Mouse (Mus musculus) midbrain, postnatal 0 days (tissue): ENCODE results near the gene Sox11. TPM values are rescaled to one million over a fixed set of nuclear protein-coding genes. Genes with fewer than 3 reads are reported as not detected.

Experiments
- ATAC-seq: fragments of 200-750 bp; cut with Nextera tagmentation; 2 replicates; pipeline ENCODE4 v1.8.0; 2017; ENCODE audit warnings: moderate number of reproducible peaks, mild to moderate bottlenecking, moderate TSS enrichment, moderate library complexity; ENCODE audit not compliant: low FRiP score
- DNase-seq: peaks from one replicate; pipeline ENCODE4 v3.0.0-alpha.2; 2015; ENCODE audit warnings: low spot score
- H3K27ac ChIP-seq: fragments of 300-500 bp; sonication (generic); 2 replicates; pipeline ENCODE4 v1.5.1; 2014; ENCODE audit warnings: low read depth, mild to moderate bottlenecking, low read length, mixed read lengths
- H3K27me3 ChIP-seq: fragments of 300-500 bp; sonication (generic); 2 replicates; pipeline ENCODE4 v1.6.1; 2014; ENCODE audit warnings: low read length, control low read depth, mixed read lengths; ENCODE audit not compliant: insufficient read depth
- H3K36me3 ChIP-seq: fragments of 300-500 bp; sonication (generic); 2 replicates; pipeline ENCODE4 v1.6.1; 2014; ENCODE audit warnings: low read length, control low read depth, mixed read lengths; ENCODE audit not compliant: insufficient read depth
- H3K4me1 ChIP-seq: fragments of 300-500 bp; sonication (generic); 2 replicates; pipeline ENCODE4 v1.6.1; 2014; ENCODE audit warnings: mild to moderate bottlenecking, control low read depth, antibody characterized with exemption, low read length, mixed read lengths; ENCODE audit not compliant: insufficient read depth
- H3K4me2 ChIP-seq: fragments of 300-500 bp; sonication (generic); 2 replicates; pipeline ENCODE4 v1.6.1; 2014; ENCODE audit warnings: low read depth, mild to moderate bottlenecking, low read length, mixed read lengths; ENCODE audit not compliant: poor library complexity, severe bottlenecking
- H3K4me3 ChIP-seq: fragments of 300-500 bp; sonication (generic); 2 replicates; pipeline ENCODE4 v1.5.1; 2014; ENCODE audit warnings: low read depth, mild to moderate bottlenecking, low read length, moderate library complexity
- H3K9ac ChIP-seq: fragments of 300-500 bp; sonication (generic); replicated peaks from 2 replicates; pipeline ENCODE4 v1.6.1; 2014; ENCODE audit warnings: mild to moderate bottlenecking, low read length, moderate library complexity, mixed read lengths; ENCODE audit not compliant: poor library complexity, severe bottlenecking
- H3K9me3 ChIP-seq: fragments of 300-500 bp; sonication (generic); 2 replicates; pipeline ENCODE4 v1.6.1; 2016; ENCODE audit warnings: low read length, control low read depth
- CTCF ChIP-seq: IDR thresholded peaks from 2 replicates; pipeline ENCODE4 v1.5.1; 2016; ENCODE audit warnings: antibody characterized with exemption, mild to moderate bottlenecking
- WGBS: fragments of 180-500 bp; shearing (Covaris S2); extraction: QIAGEN DNeasy Blood & Tissue Kit; methylation state at CpG from one replicate; pipeline ENCODE4 v1.1.7; 2014; 5-methylcytosine and 5-hydroxymethylcytosine counted together
- polyA plus RNA-seq: library from polyadenylated mRNA; unstranded; fragments of >200 nt; fragmentation: Nextera tagmentation; extraction: Ambion mirVana; gene quantifications from 2 replicates; pipeline ENCODE4 v1.2.1, GENCODE M21; 2015
- total RNA-seq: library from RNA; depleted of rRNA; stranded (reverse); fragments of >200 nt; gene quantifications from 2 replicates; pipeline ENCODE4 v1.2.3, GENCODE M21; 2014

Gene Sox11
- total and polyA plus RNA-seq, 2 experiments from 2014 or later: 148 to 154 TPM

- H3K27ac ChIP-seq: no peak overlapping the region
- WGBS: 87% methylated on average over 6 of the region's 6 CpGs
- H3K4me1 ChIP-seq: no peaks in the 10 kb centered on the region; the same call in 1 of the 2 replicates
- H3K4me3 ChIP-seq: no peak overlapping the region
- ATAC-seq (no peak), DNase-seq (no peak)
- no peak overlapping the region for H3K4me2 ChIP-seq
- H3K36me3 ChIP-seq: no peaks in the 10 kb centered on the region
- H3K27me3 ChIP-seq: no peaks in the 10 kb centered on the region
- TF ChIP-seq CTCF: no peak
- no peaks in the 10 kb centered on the region for H3K9me3 ChIP-seq
- H3K9ac ChIP-seq: no peak overlapping the region
Observed at GRCm38 (mm10) chr12:27309969-27310368, 32.4 kb downstream of the Sox11 start.

DNA sequence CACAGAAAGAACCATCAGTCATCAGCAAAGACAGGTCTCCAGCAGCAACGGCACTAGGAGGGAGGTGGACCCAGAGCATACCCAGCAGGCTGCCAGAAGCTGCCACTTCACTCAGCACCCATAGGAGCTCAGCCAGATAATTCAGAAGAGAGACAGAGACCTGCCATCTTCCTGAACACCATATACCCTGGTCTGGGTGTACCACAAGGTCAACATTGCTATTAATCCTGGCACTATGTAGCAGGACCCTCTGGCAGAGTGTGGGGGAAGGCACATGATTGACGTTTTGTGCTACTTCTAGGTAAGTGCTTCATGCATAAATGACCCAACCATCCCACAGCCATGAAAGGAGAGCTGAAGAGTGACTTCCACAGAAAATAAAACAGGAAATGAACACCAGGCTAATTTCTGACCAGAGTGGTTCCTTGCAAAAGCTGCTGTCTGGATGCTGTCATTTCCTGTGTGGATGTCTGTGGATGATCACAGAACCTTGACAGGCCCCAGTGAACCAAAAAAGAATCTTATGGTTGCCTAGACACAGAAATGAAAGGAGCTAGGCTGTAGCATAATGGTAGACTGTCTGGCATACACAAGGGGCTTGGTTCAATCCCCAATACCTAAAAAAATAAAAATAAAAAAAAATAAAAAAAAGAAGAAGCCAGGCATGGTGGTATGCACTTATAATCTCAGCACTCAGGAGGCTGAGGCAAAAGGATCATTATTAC is 37.5 kb downstream of the Sox11 start:
- Histone ChIP-seq H3K4me1 (no peaks in the 10 kb centered on the region), H3K36me3 (no peaks in the 10 kb centered on the region), H3K27ac (no peak overlapping the region), H3K9me3 (no peaks in the 10 kb centered on the region), H3K9ac (no peak overlapping the region), H3K4me3 (no peak overlapping the region), H3K27me3 (no peaks in the 10 kb centered on the region), H3K4me2 (no peak overlapping the region)
- ATAC-seq: no peak
- no peak for TF ChIP-seq CTCF
- DNase-seq: no peak
- 67% methylated on average over 2 of the region's 2 CpGs for WGBS

- ATAC-seq (no peak), DNase-seq (no peak)
- H3K9me3 ChIP-seq: no peaks in the 10 kb centered on the region
- H3K4me1 ChIP-seq: no peaks in the 10 kb centered on the region
- no peaks in the 10 kb centered on the region for H3K36me3 ChIP-seq
- H3K27ac ChIP-seq: no peak overlapping the region
- no peak overlapping the region for H3K4me2 ChIP-seq
- H3K9ac ChIP-seq: no peak overlapping the region
- WGBS: 86% methylated on average over 6 of the region's 6 CpGs
- H3K27me3 ChIP-seq: no peaks in the 10 kb centered on the region
- no peak overlapping the region for H3K4me3 ChIP-seq
- no peak for TF ChIP-seq CTCF
Observed at GRCm38 (mm10) chr12:27303190-27303589, 39.2 kb downstream of the Sox11 start.

DNA sequence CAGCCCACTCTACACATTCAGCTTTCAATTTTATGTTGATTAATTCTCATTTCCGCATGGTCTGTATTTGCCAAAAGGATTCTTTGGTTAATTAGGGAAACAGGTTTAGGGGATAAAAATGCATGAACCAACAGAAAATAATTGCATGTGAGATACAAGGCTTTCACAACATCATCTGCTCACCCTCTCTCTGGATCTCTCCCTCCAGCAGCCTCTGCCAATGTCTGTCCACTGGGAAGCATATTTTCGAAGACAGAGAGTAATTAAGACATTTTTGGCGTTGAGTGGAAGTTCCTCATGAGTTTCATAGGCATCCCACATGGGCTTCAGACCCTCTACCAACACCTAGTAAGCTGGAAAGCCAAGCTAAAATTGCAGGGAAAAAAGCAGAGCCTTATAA is 43.7 kb downstream of the Sox11 start:
- H3K4me3 ChIP-seq: no peak overlapping the region
- H3K36me3 ChIP-seq: no peaks in the 10 kb centered on the region
- no peaks in the 10 kb centered on the region for H3K27me3 ChIP-seq
- no peak overlapping the region for H3K9ac ChIP-seq
- WGBS: 71% methylated on average over 3 of the region's 3 CpGs
- DNase-seq: no peak
- H3K27ac ChIP-seq: no peak overlapping the region
- no peaks in the 10 kb centered on the region for H3K9me3 ChIP-seq
- no peak for ATAC-seq
- TF ChIP-seq CTCF: no peak
- peaks cover 3% of the 10 kb centered on the region; the same call in 1 of the 2 replicates for H3K4me1 ChIP-seq
- no peak overlapping the region for H3K4me2 ChIP-seq

GRCm38 (mm10) chr12:27294191-27294590 is 48.2 kb downstream of the Sox11 start:
- ATAC-seq (no peak), DNase-seq (no peak)
- no peak overlapping the region for H3K4me2 ChIP-seq
- no peak overlapping the region for H3K4me3 ChIP-seq
- no peak overlapping the region for H3K27ac ChIP-seq
- H3K27me3 ChIP-seq: no peaks in the 10 kb centered on the region
- 33% methylated on average over 1 of the region's 1 CpGs for WGBS
- H3K9me3 ChIP-seq: no peaks in the 10 kb centered on the region
- peaks cover 6% of the 10 kb centered on the region; the same call in 1 of the 2 replicates for H3K4me1 ChIP-seq
- H3K9ac ChIP-seq: no peak overlapping the region
- no peaks in the 10 kb centered on the region for H3K36me3 ChIP-seq
- TF ChIP-seq CTCF: no peak

- no peak for DNase-seq
Observed at GRCm38 (mm10) chr12:27293736-27294135, 48.6 kb downstream of the Sox11 start.

More at GRCm38 (mm10) chr12:27293736-27294135, 48.6 kb downstream of the Sox11 start:
- no peaks in the 10 kb centered on the region for H3K9me3 ChIP-seq
- no peak for ATAC-seq
- peaks cover 6% of the 10 kb centered on the region; the same call in 1 of the 2 replicates for H3K4me1 ChIP-seq
- no peak for TF ChIP-seq CTCF
- no peak overlapping the region for H3K4me3 ChIP-seq
- H3K4me2 ChIP-seq: no peak overlapping the region
- H3K27ac ChIP-seq: peak overlapping the region; percentile 18; the same call in 1 of the 2 replicates
- H3K9ac ChIP-seq: no peak overlapping the region
- H3K36me3 ChIP-seq: no peaks in the 10 kb centered on the region
- no peaks in the 10 kb centered on the region for H3K27me3 ChIP-seq
- WGBS: 61% methylated on average over 10 of the region's 10 CpGs
